Mouse (Mus musculus) cortical plate, adult 2 months (tissue): ENCODE measurements around the gene Chfr. TPM values are rescaled to one million over a fixed set of nuclear protein-coding genes. Genes with fewer than 3 reads are reported as not detected.

Experiments used
- H3K27ac ChIP-seq: fragments of 200-500 bp; 2 replicates; pipeline ENCODE4 v1.5.1; 2012; ENCODE audit warnings: low read length, control low read depth, inconsistent platforms; ENCODE audit not compliant: insufficient read depth
- H3K4me1 ChIP-seq: fragments of 200-500 bp; 2 replicates; pipeline ENCODE4 v1.6.1; 2011; ENCODE audit warnings: low read length; ENCODE audit not compliant: control insufficient read depth, insufficient read depth
- H3K4me3 ChIP-seq: fragments of 200-500 bp; 2 replicates; pipeline ENCODE4 v1.5.1; 2011; ENCODE audit warnings: mild to moderate bottlenecking, low read length, control low read depth; ENCODE audit not compliant: insufficient read depth
- CTCF ChIP-seq: fragments of 200-500 bp; IDR thresholded peaks from 2 replicates; pipeline ENCODE4 v1.5.1; 2011; ENCODE audit warnings: mild to moderate bottlenecking, control low read depth, low read length; ENCODE audit not compliant: insufficient read depth; ENCODE audit errors: extremely low read depth
- POLR2A ChIP-seq: fragments of 200-500 bp; IDR thresholded peaks from 2 replicates; pipeline ENCODE4 v1.6.1; 2011; ENCODE audit warnings: mild to moderate bottlenecking, low read length, control low read depth; ENCODE audit not compliant: insufficient read depth; ENCODE audit errors: extremely low read depth
- polyA plus RNA-seq: library from polyadenylated mRNA; depleted of rRNA; stranded (reverse); fragments of >200 nt; gene quantifications from 2 replicates; pipeline ENCODE4 v1.2.3, GENCODE M21; 2012

Gene Chfr
- polyA plus RNA-seq, 1 experiment, result 76.7 TPM

DNA sequence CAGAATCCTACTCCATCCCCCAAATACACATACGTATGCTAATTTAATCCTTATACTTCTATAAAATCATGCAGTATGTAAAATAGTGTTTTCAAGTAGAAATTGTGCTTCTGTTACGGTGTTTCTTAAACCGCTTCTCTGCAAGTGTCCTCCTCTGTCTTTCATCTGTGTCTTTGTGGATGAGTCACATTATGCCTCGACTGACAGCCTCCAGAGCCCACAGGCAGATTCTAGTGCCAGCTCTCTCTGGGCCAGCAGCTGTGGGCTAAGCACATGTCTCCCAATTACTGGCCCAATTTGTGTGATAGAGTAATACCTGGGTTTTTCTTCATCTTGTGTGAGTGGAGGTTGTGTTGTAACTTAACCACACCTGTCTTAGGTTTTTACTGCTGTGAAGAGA lies 33.7 kb downstream of the Chfr start:
- no peak overlapping the region for H3K4me3 ChIP-seq
- H3K27ac ChIP-seq, result no peak overlapping the region
- TF ChIP-seq POLR2A (no peak), CTCF (no peak)
- no peaks in the 10 kb centered on the region for H3K4me1 ChIP-seq

DNA sequence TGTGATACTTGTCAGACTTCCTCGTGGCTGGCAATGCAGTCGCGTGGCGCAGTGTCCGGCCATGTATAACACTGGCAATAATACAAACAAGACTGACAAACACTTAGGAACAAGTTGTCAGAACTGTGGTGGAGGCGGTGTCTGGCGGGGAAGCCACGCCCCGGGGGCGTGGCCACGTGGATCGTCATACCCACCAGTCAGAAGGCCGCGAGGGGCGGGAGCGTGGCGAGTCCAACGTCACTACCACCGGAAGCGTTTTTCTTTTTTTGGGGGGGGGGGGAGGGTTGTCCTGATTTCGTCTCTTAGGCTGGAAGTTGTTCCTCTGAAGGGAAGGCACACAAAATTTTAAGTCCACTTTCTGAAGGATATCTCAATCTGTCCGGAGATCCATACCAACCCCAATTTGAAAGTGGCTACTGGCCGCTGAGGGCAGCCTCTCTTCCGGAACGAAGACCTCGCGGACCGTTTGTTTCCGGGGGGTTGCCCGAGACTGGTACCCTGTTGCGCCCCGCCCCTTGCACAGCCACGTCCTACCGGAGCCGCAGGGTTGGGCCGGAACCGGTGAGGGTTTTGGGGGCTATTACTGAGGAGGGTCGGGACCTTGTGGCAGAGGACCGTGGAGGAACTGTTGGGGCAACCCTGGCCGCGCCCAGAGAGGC lies 40.8 kb downstream of the Chfr start, which contains the start of gene Golga3:
TSS of gene Golga3 (plus strand) at position 340 of the 659 bp plus-strand sequence.
- H3K4me3 ChIP-seq, result peak within 1 kb of the TSS; percentile 97
- peak within 1 kb of the TSS; percentile 58 for H3K27ac ChIP-seq
- TF ChIP-seq POLR2A (peak; percentile 62; the same call in 1 of the 2 replicates), CTCF (no peak)
- peaks cover 2% of the 10 kb centered on the region; the same call in 1 of the 2 replicates for H3K4me1 ChIP-seq

DNA sequence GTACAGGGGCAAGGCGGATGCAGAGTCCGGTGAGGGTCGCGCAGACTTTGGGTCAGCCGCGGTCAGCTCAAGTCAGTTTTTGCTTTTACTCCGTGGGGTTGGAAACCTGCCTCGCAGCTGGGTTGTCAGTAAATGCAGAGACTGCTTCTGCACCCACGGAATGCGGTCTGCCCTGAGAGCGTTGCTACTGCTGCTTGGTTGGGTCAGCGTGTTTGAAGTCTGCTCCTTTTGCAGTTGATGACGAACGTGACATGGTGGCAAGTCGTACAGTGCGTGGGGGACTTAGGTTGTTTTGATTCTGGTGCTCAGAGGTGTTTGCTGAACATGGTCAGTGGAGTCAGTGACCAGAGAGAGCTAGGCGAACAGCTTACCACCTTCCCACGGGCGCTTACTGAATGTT lies 41.4 kb downstream of the Chfr start:
- Histone ChIP-seq H3K27ac (peak overlapping the region; percentile 58; the same call in 1 of the 2 replicates), H3K4me1 (peaks cover 2% of the 10 kb centered on the region; the same call in 1 of the 2 replicates), H3K4me3 (peak overlapping the region; percentile 97)
- TF ChIP-seq CTCF, result no peak
- TF ChIP-seq POLR2A, result no peak

DNA sequence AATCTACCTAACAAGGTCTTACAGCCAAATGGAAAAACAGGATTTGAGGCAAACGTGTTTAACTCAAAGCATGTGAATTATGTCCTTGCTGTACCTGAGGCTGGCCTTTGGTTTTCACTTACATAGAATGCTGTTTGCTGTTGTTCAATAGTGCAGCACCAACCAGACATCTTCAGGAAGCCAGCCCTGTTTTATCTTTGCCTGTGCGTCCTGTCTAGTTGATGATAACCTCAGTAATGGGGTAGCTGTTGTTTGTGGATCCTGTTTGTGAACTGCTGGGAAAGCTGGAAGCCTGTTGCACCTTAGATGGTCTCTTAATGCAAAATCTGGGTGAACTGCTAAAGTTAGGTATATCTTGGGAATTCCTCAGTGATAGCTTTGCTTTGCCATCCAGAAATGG lies 43.0 kb downstream of the Chfr start:
- peaks cover 2% of the 10 kb centered on the region; the same call in 1 of the 2 replicates for H3K4me1 ChIP-seq
- H3K4me3 ChIP-seq, result no peak overlapping the region
- H3K27ac ChIP-seq, result no peak overlapping the region
- TF ChIP-seq POLR2A (no peak), CTCF (no peak)

DNA sequence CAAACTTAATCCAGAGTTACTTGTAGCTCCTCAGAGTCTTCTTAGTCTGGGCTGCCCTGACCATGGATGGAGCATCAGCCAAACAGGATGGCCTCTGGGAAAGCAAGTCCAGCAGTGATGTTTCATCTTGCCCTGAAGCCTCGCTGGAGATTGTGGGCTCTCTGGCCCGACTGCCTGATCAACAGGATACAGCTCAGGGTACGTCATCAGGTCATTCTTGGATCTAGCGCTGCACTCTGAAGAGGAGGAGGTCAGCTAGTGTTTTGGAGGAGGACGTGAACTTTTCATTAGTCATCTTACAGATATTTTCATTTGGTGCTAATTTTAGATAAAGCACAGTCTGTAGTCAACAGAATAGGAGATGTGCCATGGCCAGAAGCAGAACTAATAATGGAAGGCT lies 46.1 kb downstream of the Chfr start:
- Histone ChIP-seq H3K4me3 (no peak overlapping the region), H3K27ac (no peak overlapping the region), H3K4me1 (peaks cover 2% of the 10 kb centered on the region; the same call in 1 of the 2 replicates)
- no peak for TF ChIP-seq POLR2A
- TF ChIP-seq CTCF, result no peak

DNA sequence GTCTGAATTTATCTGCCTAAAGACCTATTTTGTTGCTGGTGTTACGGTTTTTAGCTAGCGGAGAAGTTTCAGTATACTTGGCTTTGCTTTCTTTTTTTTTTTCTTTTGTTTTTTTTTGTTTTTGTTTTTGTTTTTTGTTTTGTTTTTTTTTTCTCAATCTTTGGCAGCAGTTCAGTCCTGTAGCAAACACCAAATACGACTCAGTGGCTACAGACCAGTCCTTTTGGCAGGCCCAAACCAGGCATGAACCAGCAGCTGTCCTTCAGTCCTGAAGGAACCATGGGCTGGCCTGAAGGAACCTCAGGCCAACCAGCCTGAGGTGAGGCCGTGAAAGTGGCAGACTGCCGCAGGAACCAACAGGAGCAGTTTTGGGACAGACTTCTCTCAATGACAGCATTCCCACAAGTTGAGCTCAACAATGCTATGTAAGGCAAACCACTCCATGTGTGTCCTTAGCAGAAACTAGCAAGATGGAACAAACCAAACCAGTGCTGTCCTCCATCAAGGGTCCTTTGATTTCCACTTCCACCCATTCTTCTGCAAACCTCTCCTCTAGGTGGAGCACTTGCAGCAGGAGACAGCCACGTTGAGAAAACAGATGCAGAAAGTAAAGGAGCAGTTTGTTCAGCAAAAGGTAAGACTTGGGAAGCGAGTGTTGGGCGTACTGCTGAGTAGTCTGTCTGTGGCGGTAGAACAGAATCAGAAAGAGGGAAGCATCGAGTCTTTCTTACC lies 67.7 kb downstream of the Chfr start:
- no peak overlapping the region for H3K27ac ChIP-seq
- H3K4me3 ChIP-seq, result no peak overlapping the region
- TF ChIP-seq CTCF (peak; percentile 21; the same call in 1 of the 2 replicates), POLR2A (no peak)
- no peaks in the 10 kb centered on the region for H3K4me1 ChIP-seq

DNA sequence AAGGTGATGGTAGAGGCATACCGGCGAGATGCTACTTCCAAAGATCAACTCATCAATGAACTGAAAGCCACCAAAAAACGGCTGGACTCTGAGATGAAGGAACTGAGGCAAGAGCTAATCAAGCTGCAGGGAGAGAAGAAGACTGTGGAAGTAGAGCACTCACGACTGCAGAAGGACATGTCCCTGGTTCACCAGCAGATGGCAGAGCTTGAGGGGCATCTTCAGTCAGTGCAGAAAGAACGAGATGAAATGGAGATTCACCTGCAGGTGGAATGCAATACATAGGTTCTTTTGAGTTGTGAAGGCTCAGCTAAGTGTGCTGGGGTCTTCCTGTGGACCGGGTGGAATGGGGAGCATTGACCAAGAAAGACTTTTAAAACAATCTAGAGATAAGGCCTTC lies 69.1 kb downstream of the Chfr start:
- TF ChIP-seq CTCF (peak; percentile 40; the same call in 1 of the 2 replicates), POLR2A (no peak)
- Histone ChIP-seq H3K27ac (no peak overlapping the region), H3K4me1 (no peaks in the 10 kb centered on the region), H3K4me3 (no peak overlapping the region)

DNA sequence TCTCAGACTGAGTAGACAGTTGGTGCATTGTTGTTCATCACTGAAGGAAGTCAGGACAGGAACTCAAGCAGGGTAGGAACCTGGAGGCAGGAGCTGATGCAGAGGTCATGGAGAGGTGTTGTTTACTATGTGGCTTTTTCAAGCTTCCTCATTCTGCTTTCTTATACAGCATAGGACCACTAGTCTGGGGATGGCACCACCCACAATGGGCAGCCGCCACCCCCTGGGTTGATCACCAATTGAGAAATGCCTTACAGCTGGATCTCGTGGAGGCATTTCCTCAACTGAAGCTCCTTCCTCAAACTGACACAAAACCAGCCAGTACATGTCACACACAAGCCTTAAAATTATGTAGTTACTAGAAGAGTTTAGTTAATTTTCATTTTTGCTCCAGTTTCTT lies 75.7 kb downstream of the Chfr start:
- Histone ChIP-seq H3K27ac (no peak overlapping the region), H3K4me1 (no peaks in the 10 kb centered on the region), H3K4me3 (no peak overlapping the region)
- TF ChIP-seq POLR2A (no peak), CTCF (no peak)

DNA sequence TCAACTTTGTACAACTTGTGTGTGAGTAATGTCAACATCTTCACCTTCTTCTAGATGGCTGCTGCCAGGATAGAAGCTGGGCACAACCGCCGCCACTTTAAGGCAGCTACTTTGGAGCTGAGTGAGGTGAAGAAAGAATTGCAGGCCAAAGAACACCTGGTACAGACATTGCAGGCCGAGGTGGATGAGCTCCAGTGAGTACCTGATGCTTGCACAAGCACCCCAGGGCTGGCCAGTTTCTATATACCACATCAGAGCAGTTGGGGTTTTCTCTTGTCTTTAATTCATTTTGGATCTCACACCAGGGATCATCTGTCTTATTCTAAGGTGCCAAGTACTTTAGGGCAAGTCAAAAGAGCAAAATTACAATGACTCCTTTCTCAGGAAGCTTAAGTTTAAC lies 81.1 kb downstream of the Chfr start:
- H3K4me3 ChIP-seq, result no peak overlapping the region
- H3K4me1 ChIP-seq, result no peaks in the 10 kb centered on the region
- no peak for TF ChIP-seq POLR2A
- TF ChIP-seq CTCF, result no peak
- no peak overlapping the region for H3K27ac ChIP-seq
